Mouse (Mus musculus) retina, postnatal 1 day (tissue): ENCODE results near the gene Camsap2.

Experiments
- DNase-seq: peaks from one replicate; pipeline ENCODE4 v3.0.0-alpha.2; 2012

Gene Camsap2

GRCm38 (mm10) chr1:136340541-136340940, 5.4 kb downstream of the Camsap2 start:
- no peak for DNase-seq

GRCm38 (mm10) chr1:136334743-136335142, 11.2 kb downstream of the Camsap2 start:
- DNase-seq: no peak

- no peak for DNase-seq
Measured at GRCm38 (mm10) chr1:136333512-136333911, 12.4 kb downstream of the Camsap2 start.

GRCm38 (mm10) chr1:136333071-136333470, 12.8 kb downstream of the Camsap2 start:
- DNase-seq: no peak

- no peak for DNase-seq
Measured at GRCm38 (mm10) chr1:136331836-136332235, 14.1 kb downstream of the Camsap2 start.

GRCm38 (mm10) chr1:136329426-136329825, 16.5 kb downstream of the Camsap2 start:
- no peak for DNase-seq

- no peak for DNase-seq
Measured at GRCm38 (mm10) chr1:136328640-136329039, 17.3 kb downstream of the Camsap2 start.

GRCm38 (mm10) chr1:136327638-136328037, 18.3 kb downstream of the Camsap2 start:
- no peak for DNase-seq

GRCm38 (mm10) chr1:136325933-136326332, 20.0 kb downstream of the Camsap2 start:
- DNase-seq: peak; percentile 11

- DNase-seq: no peak
Measured at GRCm38 (mm10) chr1:136322331-136322730, 23.6 kb downstream of the Camsap2 start.

- no peak for DNase-seq
Measured at GRCm38 (mm10) chr1:136316317-136316716, 29.6 kb downstream of the Camsap2 start.

GRCm38 (mm10) chr1:136309193-136309592, 36.7 kb downstream of the Camsap2 start:
- no peak for DNase-seq

- peak; percentile 54 for DNase-seq
Measured at GRCm38 (mm10) chr1:136306424-136306823, 39.5 kb downstream of the Camsap2 start.

- no peak for DNase-seq
Measured at GRCm38 (mm10) chr1:136293961-136294360, 51.9 kb downstream of the Camsap2 start.

- DNase-seq: no peak
Measured at GRCm38 (mm10) chr1:136289803-136290202, 56.1 kb downstream of the Camsap2 start.

GRCm38 (mm10) chr1:136277366-136277765, 68.5 kb downstream of the Camsap2 start:
- DNase-seq: no peak

GRCm38 (mm10) chr1:136268224-136268623, 77.7 kb downstream of the Camsap2 start:
- no peak for DNase-seq

- DNase-seq: no peak
Measured at GRCm38 (mm10) chr1:136266127-136266526, 79.8 kb downstream of the Camsap2 start.

GRCm38 (mm10) chr1:136263355-136263754, 82.5 kb downstream of the Camsap2 start:
- DNase-seq: no peak

GRCm38 (mm10) chr1:136260635-136261238, 85.2 kb downstream of the Camsap2 start, which contains the start of gene Gpr25:
Gene Gpr25 (minus strand): TSS chr1:136260873.
- DNase-seq: no peak

- peak; percentile 79 for DNase-seq
Measured at GRCm38 (mm10) chr1:136259893-136260634, 85.8 kb downstream of the Camsap2 start.

GRCm38 (mm10) chr1:136259543-136259892, 86.4 kb downstream of the Camsap2 start:
- no peak for DNase-seq

GRCm38 (mm10) chr1:136258495-136258894, 87.4 kb downstream of the Camsap2 start:
- DNase-seq: no peak

GRCm38 (mm10) chr1:136255657-136256056, 90.2 kb downstream of the Camsap2 start:
- no peak for DNase-seq

GRCm38 (mm10) chr1:136255174-136255573, 90.7 kb downstream of the Camsap2 start:
- no peak for DNase-seq
